Mouse (Mus musculus): ENCODE data around the gene Slc2a4. TPM values are rescaled to one million over a fixed set of nuclear protein-coding genes. Genes with fewer than 3 reads are reported as not detected.

Slc2a4 gene
- polyA plus RNA-seq, 1 experiment from 2014 or later: 7.7 TPM

DNA sequence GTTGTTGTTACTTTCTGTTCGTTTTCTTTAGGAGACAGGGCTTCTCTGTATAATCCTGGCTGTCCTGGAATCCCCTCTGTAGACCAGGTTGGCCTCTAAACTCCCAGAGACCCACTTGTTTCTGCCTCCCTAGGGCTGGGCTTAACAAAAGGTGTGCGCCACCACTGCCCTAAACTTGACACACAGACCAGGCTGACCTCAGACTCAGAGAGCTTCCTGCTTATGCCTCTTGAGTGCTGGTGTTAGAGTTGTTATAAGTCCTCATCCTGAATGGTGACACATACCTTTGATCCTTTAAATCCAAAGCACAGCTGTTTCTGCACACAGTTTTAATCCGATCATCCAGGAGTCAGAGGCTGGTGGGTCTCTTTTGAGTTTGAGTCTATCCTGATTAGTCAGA lies 44.9 kb upstream of the Slc2a4 start:
- DNase-seq: no peak
- H3K27ac ChIP-seq (ENCODE audit: low read depth): 0 out of 2 replicates have a peak overlapping the region, but pooled peaks have one; percentile 84

DNA sequence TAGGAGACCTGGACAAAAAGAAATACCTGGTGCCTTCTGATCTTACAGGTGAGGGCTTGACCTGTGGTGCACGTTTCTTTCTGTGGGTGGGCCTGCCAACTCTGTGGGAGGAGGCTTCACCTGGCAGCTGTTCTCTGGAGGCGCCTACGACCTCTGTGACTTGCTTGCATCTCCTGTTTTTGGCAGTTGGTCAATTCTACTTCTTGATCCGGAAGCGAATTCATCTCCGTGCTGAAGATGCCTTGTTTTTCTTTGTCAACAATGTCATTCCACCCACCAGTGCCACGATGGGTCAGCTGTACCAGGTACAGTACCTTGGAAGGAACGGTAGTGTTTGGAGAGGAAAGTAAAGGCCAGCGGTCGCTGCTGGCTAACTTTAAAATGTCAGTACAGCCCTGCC lies 44.4 kb upstream of the Slc2a4 start:
- TF ChIP-seq EP300 (IDR thresholded peaks at IDR 0.05; ENCODE audit: low read depth): no peak
- TF ChIP-seq CTCF (IDR thresholded peaks at IDR 0.05; ENCODE audit: low read depth): no peak
- peak overlapping the region; percentile 70 for H3K4me2 ChIP-seq (ENCODE audit: low read depth, low read length)
- H3K9me3 ChIP-seq (ENCODE audit: low read length): no peaks in the 10 kb centered on the region
- peak overlapping the region; percentile 79 for H3K4me3 ChIP-seq (ENCODE audit: low read depth, low read length)
- H3K4me1 ChIP-seq (ENCODE audit: insufficient read depth): peaks cover 24% of the 10 kb centered on the region
- H3K27me3 ChIP-seq (ENCODE audit: insufficient read depth, low read length): no peaks in the 10 kb centered on the region
- peaks cover 43% of the 10 kb centered on the region for H3K36me3 ChIP-seq (replicated peaks; ENCODE audit: insufficient read depth, low read length)
- peak overlapping the region; percentile 86 for H3K9ac ChIP-seq (replicated peaks)
- H3K27ac ChIP-seq (ENCODE audit: low read depth): peak overlapping the region; percentile 84
- 60% methylated on average over 10 of the region's 10 CpGs for WGBS (ENCODE audit: insufficient replicate concordance)
- no peak for DNase-seq
- no peak for ATAC-seq

More for the DNA sequence above, 44.9 kb upstream of the Slc2a4 start:
- ATAC-seq: no peak
- Histone ChIP-seq H3K36me3 (replicated peaks; ENCODE audit: insufficient read depth, low read length) (peaks cover 40% of the 10 kb centered on the region), H3K4me3 (ENCODE audit: low read depth, low read length) (peak overlapping the region; percentile 79), H3K27me3 (ENCODE audit: insufficient read depth, low read length) (no peaks in the 10 kb centered on the region), H3K9ac (replicated peaks) (peak overlapping the region; percentile 86), H3K4me2 (ENCODE audit: low read depth, low read length) (peak overlapping the region; percentile 70), H3K9me3 (ENCODE audit: low read length) (no peaks in the 10 kb centered on the region), H3K4me1 (ENCODE audit: insufficient read depth) (peaks cover 29% of the 10 kb centered on the region)
- 79% methylated on average over 3 of the region's 3 CpGs for WGBS (ENCODE audit: insufficient replicate concordance)
- TF ChIP-seq EP300 (IDR thresholded peaks at IDR 0.05; ENCODE audit: low read depth): no peak
- TF ChIP-seq CTCF (IDR thresholded peaks at IDR 0.05; ENCODE audit: low read depth): no peak

DNA sequence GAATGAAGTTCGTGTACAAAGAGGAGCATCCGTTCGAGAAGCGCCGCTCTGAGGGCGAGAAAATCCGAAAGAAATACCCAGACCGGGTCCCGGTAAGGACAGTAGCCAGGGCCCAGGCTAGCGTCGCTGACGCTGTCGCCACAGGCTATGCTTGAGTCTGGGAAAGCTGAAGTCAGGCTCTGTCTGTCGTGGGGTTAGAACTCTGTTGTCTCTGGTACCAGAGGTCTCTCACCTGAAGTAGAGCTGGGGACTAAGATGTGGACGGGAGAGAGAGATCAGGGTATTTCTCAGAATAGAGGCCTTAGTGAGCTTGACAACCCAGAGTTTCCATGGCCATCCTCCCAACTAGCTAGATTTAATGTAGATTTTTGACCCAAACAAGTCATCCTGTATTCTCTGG lies 43.7 kb upstream of the Slc2a4 start:
- Histone ChIP-seq H3K4me1 (ENCODE audit: insufficient read depth) (peaks cover 22% of the 10 kb centered on the region), H3K27me3 (ENCODE audit: insufficient read depth, low read length) (no peaks in the 10 kb centered on the region), H3K4me2 (ENCODE audit: low read depth, low read length) (peak overlapping the region; percentile 70), H3K36me3 (replicated peaks; ENCODE audit: insufficient read depth, low read length) (peaks cover 44% of the 10 kb centered on the region), H3K9me3 (ENCODE audit: low read length) (no peaks in the 10 kb centered on the region), H3K27ac (ENCODE audit: low read depth) (peak overlapping the region; percentile 84), H3K9ac (replicated peaks) (peak overlapping the region; percentile 86), H3K4me3 (ENCODE audit: low read depth, low read length) (peak overlapping the region; percentile 79)
- WGBS (ENCODE audit: insufficient replicate concordance): 0% methylated on average over 15 of the region's 15 CpGs
- peak; percentile 13; the same call in 1 of the 2 replicates for ATAC-seq
- TF ChIP-seq EP300 (IDR thresholded peaks at IDR 0.05; ENCODE audit: low read depth): no peak
- no peak for TF ChIP-seq CTCF (IDR thresholded peaks at IDR 0.05; ENCODE audit: low read depth)
- no peak for DNase-seq

DNA sequence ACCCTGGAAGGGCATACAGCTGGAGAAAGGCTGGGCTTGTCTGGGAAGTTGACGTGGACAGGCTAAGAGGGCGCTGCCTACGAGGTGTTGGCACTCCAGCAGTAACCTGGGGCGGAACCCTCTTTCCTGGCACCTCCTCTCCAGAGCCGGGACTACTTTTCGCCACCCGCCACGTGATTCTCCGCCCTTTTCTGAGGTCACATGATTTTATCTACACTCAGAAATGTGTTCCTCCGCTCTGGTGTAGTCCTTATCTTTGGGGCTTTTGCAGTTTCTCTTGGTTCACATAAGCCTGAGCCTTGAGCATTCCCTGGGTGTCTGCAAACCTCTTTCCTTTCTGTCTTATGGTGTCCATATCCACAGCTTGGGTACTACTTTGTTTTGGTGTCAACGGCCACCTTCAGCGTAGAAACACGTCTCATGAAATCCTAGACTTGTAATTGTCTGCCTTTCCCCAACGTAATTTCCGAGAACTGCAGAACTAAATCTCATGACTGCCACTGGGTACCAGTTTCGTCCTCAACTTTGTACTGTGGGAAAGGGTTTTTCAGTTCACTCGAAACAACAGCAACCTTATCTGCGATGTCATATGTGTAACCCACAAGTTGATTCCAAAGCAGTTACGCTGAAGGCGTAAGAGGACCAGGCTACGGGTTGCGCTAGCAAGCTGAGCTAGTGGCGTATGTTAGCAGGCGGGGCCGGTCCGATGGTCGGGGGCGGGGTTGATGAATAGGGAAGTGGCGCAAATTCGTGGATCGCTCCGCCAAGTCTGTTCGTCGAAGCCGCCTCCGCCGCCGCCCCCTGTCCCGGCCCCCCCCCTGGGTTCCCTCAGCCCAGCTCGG lies 43.1 kb upstream of the Slc2a4 start, which contains the start of gene Gabarap:
Gabarap (plus strand) TSS at position 294 of the 842 bp plus-strand sequence.
- Histone ChIP-seq H3K4me3 (ENCODE audit: low read depth, low read length) (peak within 1 kb of the TSS; percentile 79), H3K27me3 (ENCODE audit: insufficient read depth, low read length) (no peaks in the 10 kb centered on the region), H3K4me1 (ENCODE audit: insufficient read depth) (peaks cover 22% of the 10 kb centered on the region), H3K4me2 (ENCODE audit: low read depth, low read length) (peak within 1 kb of the TSS; percentile 70), H3K36me3 (replicated peaks; ENCODE audit: insufficient read depth, low read length) (peaks cover 48% of the 10 kb centered on the region), H3K27ac (ENCODE audit: low read depth) (peak within 1 kb of the TSS; percentile 84), H3K9ac (replicated peaks) (peak within 1 kb of the TSS; percentile 86), H3K9me3 (ENCODE audit: low read length) (no peaks in the 10 kb centered on the region)
- DNase-seq: peak; percentile 97
- TF ChIP-seq EP300 (IDR thresholded peaks at IDR 0.05; ENCODE audit: low read depth) (peak; percentile 80), CTCF (IDR thresholded peaks at IDR 0.05; ENCODE audit: low read depth) (peak; percentile 15; the same call in 1 of the 2 replicates)
- ATAC-seq: peak; percentile 79
- under 1% methylated on average over 38 of the region's 40 CpGs for WGBS (ENCODE audit: insufficient replicate concordance)

DNA sequence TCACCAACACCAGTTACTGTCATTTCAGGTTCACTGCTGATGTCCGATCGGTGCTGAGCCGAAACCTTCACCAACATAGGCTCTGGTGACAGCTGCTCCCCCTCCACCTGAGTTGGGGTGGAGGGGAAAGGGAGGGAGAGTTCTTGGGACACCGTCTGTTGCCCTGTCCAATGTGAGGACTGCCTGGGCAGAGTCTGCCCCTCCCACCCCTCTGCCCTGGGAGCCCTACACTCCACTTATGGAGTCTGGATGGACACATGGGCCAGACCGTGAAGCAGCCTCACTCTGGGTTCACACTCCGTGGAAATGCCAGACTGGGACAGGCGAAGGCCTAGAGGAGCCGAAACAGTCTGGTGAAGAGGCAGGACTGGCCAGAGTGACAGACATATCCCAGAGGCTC lies 42.0 kb upstream of the Slc2a4 start:
- no peak for DNase-seq
- 95% methylated on average over 7 of the region's 8 CpGs for WGBS (ENCODE audit: insufficient replicate concordance)
- H3K27me3 ChIP-seq (ENCODE audit: insufficient read depth, low read length): no peaks in the 10 kb centered on the region

DNA sequence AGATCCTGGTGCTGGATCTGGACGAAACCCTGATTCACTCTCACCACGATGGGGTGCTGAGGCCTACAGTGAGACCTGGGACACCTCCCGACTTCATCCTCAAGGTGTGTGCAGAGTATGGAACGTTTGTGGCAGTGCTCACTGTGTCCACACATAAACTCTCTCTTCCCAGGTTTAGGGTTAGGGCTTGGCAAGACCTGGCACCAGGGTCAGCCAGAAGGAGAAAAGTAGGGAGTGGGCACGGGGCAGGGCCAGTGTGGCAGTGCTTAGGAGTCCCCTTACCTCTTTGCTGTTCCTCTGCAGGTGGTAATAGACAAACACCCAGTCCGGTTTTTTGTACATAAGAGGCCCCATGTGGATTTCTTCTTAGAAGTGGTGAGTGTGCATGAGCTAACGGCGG lies 36.4 kb upstream of the Slc2a4 start:
- Histone ChIP-seq H3K4me3 (ENCODE audit: low read depth, low read length) (no peak overlapping the region), H3K27me3 (ENCODE audit: insufficient read depth, low read length) (no peaks in the 10 kb centered on the region), H3K27ac (ENCODE audit: low read depth) (no peak overlapping the region), H3K4me2 (ENCODE audit: low read depth, low read length) (no peak overlapping the region), H3K9ac (replicated peaks) (no peak overlapping the region), H3K4me1 (ENCODE audit: insufficient read depth) (peaks cover 17% of the 10 kb centered on the region), H3K9me3 (ENCODE audit: low read length) (no peaks in the 10 kb centered on the region), H3K36me3 (replicated peaks; ENCODE audit: insufficient read depth, low read length) (peaks cover 44% of the 10 kb centered on the region)
- ATAC-seq (no peak), DNase-seq (no peak)
- no peak for TF ChIP-seq EP300 (IDR thresholded peaks at IDR 0.05; ENCODE audit: low read depth)
- TF ChIP-seq CTCF (IDR thresholded peaks at IDR 0.05; ENCODE audit: low read depth): no peak
- WGBS (ENCODE audit: insufficient replicate concordance): 84% methylated on average over 8 of the region's 8 CpGs

More for the DNA sequence above, 42.0 kb upstream of the Slc2a4 start:
- Histone ChIP-seq H3K4me3 (ENCODE audit: low read depth, low read length) (no peak overlapping the region), H3K9ac (replicated peaks) (no peak overlapping the region), H3K27ac (ENCODE audit: low read depth) (peak overlapping the region; percentile 84), H3K4me1 (ENCODE audit: insufficient read depth) (peaks cover 20% of the 10 kb centered on the region), H3K9me3 (ENCODE audit: low read length) (no peaks in the 10 kb centered on the region), H3K4me2 (ENCODE audit: low read depth, low read length) (no peak overlapping the region), H3K36me3 (replicated peaks; ENCODE audit: insufficient read depth, low read length) (peaks cover 54% of the 10 kb centered on the region)
- ATAC-seq: no peak
- no peak for TF ChIP-seq EP300 (IDR thresholded peaks at IDR 0.05; ENCODE audit: low read depth)
